Mouse (Mus musculus) G1E-ER4 (cell line): ENCODE results near the gene Usp21. TPM values are rescaled to one million over a fixed set of nuclear protein-coding genes. Genes with fewer than 3 reads are reported as not detected.
A peak's percentile ranks its signal among the peaks of the same experiment; 100 is the strongest.

Experiments used
- GATA1 ChIP-seq: IDR thresholded peaks from one replicate; pipeline ENCODE4 v1.8.0; 2012; ENCODE audit warnings: low read length, inconsistent platforms
- polyA plus RNA-seq: library from polyadenylated mRNA; stranded (reverse); fragments of >175 nt; gene quantifications from 2 replicates; pipeline ENCODE4 v1.2.3, GENCODE M21; 2012

Usp21 gene
- polyA plus RNA-seq, 1 experiment = 49.8 TPM

- TF ChIP-seq GATA1 = no peak
Measured at GRCm38 (mm10) chr1:171286517-171286916, 1.3 kb downstream of the Usp21 start.

- TF ChIP-seq GATA1 = no peak
Measured at GRCm38 (mm10) chr1:171285096-171285892, 2.5 kb downstream of the Usp21 start.

DNA sequence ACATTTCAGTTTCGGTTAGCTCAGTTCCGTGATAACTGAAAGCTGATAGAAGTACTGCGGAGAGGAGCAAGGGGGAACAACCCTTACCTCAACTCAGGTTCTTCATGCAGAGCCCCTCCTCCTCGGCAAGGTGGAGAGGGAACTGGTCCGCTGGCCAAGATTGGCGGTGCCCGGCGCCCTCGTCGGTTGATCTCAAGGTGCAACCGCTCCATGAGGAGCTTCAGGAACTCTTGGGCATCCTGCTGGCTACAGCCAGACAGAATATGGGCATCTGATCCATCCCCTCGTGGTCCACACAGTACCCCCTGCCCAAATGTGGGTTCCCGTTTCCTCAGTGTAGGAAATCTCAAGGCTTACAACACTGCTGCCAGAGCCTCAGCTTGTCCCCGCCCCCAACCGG is 3.3 kb downstream of the Usp21 start:
- no peak for TF ChIP-seq GATA1

DNA sequence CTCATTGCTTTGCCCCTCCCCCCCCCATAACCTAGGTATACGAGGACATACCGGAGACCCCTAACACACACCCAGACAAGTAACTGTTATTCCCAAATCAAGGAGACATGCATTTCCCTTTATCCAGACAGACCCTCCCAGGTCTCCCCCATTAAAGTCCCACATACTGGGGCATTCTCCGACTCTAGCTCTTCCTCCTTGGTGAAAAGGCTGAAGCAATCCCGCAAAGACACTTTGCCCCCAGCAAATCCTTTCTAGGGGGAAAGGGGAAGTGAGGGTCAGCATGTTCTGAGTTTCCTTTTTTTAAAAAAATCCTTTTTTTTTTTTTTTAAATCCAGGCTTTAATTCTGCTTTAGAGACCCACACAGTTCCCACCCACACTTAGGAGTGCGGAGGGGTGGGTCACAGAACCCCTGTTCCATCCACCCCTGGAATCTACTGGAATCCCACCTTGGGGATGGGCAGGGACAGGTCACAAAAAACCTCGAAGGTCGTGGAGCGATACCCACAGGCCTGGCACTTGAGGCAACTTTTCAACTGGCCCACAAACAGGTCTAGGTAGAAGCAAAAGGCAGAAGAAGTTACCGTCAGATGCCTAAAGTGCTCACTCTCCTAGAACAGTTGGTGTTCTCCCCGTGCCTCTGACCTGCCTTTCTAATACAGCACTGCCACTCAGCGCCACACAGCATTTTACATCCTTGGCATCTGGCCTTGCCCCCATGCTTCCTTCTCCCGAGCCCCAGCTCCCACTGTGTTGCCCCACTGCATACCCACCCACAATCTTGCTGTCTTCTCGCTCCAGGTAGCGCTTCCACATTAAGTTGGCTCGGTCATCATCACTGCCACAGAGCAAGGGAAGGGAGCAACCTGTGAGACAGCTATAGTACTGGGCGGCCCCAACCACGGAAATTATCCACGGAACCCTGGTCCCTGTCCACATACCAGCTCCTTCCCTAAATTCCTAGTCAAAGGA is 4.3 kb downstream of the Usp21 start:
- no peak for TF ChIP-seq GATA1

DNA sequence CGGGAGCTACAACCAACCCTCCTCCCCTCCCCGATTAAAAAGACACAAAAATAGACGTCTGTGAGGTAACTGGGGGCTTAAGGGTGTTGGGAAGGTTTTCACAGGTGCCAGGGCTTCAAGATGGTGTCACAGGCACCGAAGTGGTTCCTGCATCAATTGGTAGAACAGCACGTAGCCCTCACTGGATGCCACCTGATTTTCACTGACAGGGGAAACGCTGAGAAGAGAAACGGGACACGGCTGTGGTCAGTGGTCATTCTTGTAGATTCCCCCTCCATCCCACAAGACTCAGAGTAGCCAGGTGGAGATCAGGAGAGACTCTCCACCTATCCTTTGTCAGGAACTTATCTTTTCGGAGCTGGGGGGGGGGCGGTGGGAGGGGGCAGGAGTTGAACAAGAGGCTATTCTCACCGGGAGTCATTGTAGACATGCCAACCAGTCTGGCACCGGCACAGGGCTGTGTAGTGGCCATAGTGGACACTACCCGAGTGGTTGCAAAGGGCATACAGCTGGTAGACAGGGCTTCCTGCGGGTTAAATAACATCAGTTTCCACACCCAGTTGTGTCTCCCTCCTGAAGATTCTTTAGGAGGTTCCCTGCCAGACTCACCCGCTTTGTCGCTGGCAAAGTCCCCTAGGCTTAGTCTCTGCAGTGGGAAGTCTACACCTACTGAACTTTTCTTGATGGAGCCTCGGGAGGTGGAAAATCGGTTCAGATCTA is 5.5 kb downstream of the Usp21 start:
- TF ChIP-seq GATA1 = no peak

DNA sequence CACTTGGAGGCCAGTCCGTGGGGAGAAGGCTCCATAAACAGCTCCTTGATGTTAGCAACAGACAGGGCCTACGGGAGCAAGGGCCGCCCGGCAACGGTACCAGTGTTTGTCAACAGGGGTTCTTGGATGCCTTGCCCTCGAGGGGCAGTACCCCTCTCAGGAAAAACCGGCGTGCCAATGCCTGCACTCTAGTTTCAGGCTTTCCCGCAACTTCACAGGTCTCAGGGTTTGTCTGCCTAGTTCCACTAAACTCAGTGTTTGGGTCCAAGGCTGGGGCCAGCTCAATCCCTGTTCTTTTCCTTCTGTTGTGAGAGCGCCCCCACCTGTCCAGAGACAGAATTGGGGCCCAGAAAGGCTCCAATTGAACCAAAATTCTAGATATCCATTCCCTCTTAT is 6.3 kb downstream of the Usp21 start:
- TF ChIP-seq GATA1 = no peak

DNA sequence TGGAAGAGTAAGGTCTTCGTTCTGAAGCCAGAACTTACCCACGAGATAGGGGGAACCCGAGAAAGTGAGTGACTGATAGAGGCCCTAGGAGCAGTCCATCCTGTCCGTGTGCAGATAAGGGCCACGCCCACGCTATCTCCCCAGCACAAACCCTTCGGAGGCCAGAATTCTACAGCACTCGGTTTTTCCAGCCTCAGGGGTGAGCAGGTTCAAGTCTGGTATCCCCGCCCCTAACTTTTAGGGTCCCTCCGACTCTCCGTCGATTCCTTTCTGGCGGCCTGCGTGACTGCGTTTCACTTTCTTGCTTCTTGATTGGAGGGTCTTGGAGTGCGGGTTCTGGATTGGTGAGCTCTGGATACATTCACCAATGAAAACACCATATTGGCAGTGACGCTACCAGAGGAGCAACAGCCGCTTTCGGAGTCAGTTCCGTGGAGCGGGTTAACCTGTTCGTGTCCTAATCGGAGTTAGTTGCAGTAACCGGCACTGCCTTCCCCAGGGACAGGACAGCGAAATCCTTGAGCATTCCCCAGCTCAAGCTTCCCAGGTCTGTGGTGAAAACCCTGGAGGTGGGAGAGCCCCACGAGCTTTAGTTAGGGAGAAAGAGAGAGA is 6.8 kb downstream of the Usp21 start, which contains the start of gene Ppox:
Gene Ppox (minus strand): TSS at position 271 of the 612 bp plus-strand sequence.
- peak; percentile 88 for TF ChIP-seq GATA1

DNA sequence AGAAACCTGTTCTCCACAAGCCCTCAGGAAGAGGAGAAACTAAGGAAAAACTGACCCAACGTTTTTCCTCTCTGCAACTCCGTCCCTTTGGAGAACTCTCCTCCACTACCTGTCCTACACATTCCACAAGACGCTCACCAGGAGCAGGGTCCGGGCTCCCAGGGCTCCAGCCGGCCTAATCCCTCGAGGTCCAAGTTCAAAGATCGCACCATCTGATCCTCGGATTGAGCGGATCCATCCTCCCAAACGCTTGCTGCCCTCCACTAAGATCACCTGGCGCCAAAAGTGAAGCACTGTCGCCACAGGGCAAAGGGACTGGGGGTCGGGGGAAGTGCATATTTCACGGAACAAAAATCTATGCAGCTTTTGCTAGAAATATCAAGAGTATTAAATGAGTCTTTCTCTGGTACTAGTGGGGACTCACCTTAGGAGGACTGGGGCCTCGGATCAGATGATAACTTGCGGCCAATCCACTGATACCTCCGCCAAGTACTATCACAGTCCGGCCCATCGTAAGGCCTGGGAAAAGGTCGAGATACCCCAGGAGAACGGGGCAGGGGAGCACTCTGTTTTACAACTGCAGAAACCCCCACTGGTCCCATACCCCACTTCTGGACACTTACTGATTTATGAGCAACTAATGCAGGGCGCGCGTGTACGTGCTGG is 7.4 kb downstream of the Usp21 start:
- TF ChIP-seq GATA1 = no peak

DNA sequence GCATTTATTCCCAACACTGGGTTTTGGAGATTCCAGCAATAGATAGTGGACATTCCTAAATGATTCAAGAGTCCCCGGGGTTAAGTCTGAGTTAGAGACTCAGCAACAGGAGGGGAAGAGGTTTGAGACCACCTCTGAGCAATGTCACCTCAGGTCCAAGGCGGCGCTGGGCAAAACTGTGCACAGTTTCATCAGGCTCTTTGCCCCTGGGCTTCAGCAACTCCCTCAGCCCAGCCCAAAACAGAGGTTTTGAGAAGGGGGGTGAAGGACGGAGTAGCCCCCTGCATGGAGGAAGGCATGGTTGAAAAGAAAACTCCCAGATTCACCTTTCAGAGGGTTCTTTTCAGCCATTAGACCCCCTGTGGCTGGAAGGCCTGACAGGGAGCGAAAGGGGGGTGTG is 8.1 kb downstream of the Usp21 start:
- no peak for TF ChIP-seq GATA1

- no peak for TF ChIP-seq GATA1
Measured at GRCm38 (mm10) chr1:171279012-171279705, 8.6 kb downstream of the Usp21 start.

DNA sequence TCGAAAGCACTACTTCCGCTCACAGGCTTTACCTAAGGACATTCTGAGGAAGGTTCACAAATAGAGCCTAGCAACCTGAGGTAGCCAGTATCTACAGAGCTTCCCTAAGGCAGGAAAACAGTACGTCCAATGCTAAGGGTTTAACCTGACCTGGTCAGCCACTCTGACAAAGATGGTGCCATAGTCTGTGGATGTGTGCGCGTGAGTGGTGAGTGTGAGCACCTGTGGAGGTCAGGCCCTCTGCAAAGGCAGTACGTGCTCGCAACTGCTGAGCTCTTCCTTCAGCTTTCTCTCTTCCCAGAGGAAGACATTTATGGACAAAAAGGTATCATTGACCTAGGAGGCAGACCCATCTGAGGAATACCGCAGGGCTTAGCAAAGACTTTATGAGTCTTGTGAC is 9.4 kb downstream of the Usp21 start:
- no peak for TF ChIP-seq GATA1

GRCm38 (mm10) chr1:171277736-171278135 is 10.1 kb downstream of the Usp21 start:
- TF ChIP-seq GATA1 = no peak

GRCm38 (mm10) chr1:171276110-171276748 is 11.6 kb downstream of the Usp21 start:
- TF ChIP-seq GATA1 = no peak
